Mouse (Mus musculus) bone marrow, adult 2 months (tissue): ENCODE measurements around the gene Zfp184.

Experiments used
- CTCF ChIP-seq: fragments of 200-500 bp; IDR thresholded peaks from 2 replicates; pipeline ENCODE4 v1.5.1; 2011; ENCODE audit warnings: low read length, control low read depth; ENCODE audit not compliant: control insufficient read depth, insufficient read depth
- POLR2A ChIP-seq: fragments of 200-500 bp; IDR thresholded peaks from 2 replicates; pipeline ENCODE4 v1.6.1; 2011; ENCODE audit warnings: low read depth, mild to moderate bottlenecking, control low read depth, low read length, borderline replicate concordance; ENCODE audit not compliant: control insufficient read depth

- no peak for TF ChIP-seq POLR2A
- no peak for TF ChIP-seq CTCF
These were observed 29.4 kb upstream of the Zfp184 start for GRCm38 (mm10) chr13:21915487-21915886.
